Mouse (Mus musculus) thymus, postnatal 10 days (tissue): ENCODE results near the gene Atf5.
A peak's percentile ranks its signal among the peaks of the same experiment; 100 is the strongest.

Source experiments
- DNase-seq, 2 experiments: peaks; one replicate each; pipeline ENCODE4 v3.0.0; 2021; ENCODE audit warnings: low spot score in 2 of 2

Gene Atf5

DNA sequence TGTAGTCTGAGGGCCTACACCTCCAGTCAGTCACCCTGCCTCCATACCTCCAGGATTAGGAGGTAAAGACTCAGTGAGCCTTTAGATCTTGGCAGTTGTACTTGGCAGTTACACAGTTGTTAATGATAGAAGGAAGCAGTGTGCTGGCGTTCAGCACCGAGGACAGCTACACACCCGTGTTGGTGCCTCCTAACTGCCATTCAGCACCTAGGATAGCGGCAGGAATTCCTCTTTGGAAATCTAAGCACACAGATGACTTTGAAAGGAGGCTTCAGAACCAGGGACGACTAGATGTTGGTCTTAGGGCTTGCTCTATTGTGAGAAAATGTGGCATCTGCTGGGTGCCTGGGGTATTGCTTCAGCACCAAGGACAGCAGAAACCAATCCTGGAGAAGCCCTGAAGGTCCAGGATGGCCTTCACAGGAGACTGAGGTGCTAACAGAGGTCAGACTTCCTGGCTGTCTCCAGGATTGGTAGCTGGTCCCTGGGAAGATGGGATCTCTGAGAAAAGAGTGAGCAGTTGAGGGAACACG is 46.3 kb downstream of the Atf5 start:
- peak in 1 of 2 experiments; percentile 40 for DNase-seq

DNA sequence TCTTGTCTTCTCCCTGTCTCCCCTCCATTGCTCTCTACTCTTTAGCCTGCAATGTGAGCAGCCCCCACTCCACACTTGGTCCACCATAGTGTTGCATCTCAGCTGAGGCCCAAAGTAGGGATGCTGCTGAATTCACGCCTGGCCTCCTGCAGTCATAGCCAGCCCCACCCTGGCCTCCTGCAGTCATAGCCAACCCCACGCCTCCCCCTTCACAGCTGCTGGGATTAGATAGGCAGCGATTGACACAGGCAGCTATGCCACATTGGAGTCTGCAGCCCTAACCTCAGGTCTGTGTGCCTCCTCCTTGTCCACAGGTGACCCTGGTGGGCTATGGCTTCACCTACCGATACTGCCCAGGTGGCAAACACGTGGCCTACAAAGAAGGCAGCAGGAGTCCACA is 48.3 kb downstream of the Atf5 start:
- no peak for DNase-seq
